Comparison of ENCODE assay signal across 17 mouse cellular contexts in the genomic region with DNA sequence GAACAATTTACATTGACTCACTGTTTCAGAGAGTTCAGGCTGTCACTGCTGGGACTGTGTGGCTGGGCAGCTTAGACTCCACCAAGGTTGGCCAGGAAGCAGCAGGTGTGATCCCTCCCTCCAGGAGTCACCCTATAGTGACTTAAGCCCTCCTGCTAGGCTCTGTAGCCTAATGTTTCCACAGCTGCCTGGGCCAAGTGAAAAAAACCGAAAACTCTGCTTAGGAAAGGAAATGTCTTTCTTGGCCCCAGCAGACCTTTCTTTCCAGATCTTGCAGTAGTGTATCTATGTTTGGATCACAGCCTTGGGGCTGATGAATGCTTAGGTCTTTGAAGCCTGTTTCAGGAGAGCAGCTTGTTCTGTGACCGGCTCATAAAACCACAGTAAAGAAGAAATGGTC. TPM values are rescaled to one million over a fixed set of nuclear protein-coding genes. Genes with fewer than 3 reads are reported as not detected.
DNase-seq lines count a peak whose midpoint lies in the region; ATAC-seq and TF ChIP-seq lines count a peak whose summit lies in the region.
"Had no signal": no experiment of that assay in that cellular context is flagged by ENCODE, and none has a peak within 500 bp of the region (broad histone marks: within the 10 kb centered on the region; RNA-seq: fewer than 3 reads in every experiment).

No protein-coding gene starts in this region.

- no peak overlapping the region for H3ac ChIP-seq in myocyte (ENCODE audit: control insufficient read depth, insufficient read length)

- 38% methylated on average over 2 of the region's 2 CpGs for WGBS in heart, embryonic 12.5 days
- WGBS in heart, adult 2 months = 28% methylated on average over 2 of the region's 2 CpGs
- 40% methylated on average over 2 of the region's 2 CpGs for WGBS in embryonic facial prominence, embryonic 13.5 days

- peaks cover 18% of the 10 kb centered on the region for H3K4me1 ChIP-seq in heart, embryonic 12.5 days (replicated peaks)
- peaks cover 3% of the 10 kb centered on the region for H3K4me1 ChIP-seq in heart, adult 2 months (ENCODE audit: control insufficient read depth, insufficient read depth, low read length)
- H3K4me1 ChIP-seq in embryonic facial prominence, embryonic 13.5 days = peaks cover 13% of the 10 kb centered on the region

- H3K9ac ChIP-seq in heart, embryonic 12.5 days = no peak overlapping the region
- no peak overlapping the region for H3K9ac ChIP-seq in heart, adult 2 months (ENCODE audit: low read depth, low read length)
- H3K9ac ChIP-seq in embryonic facial prominence, embryonic 13.5 days = no peak overlapping the region
- H3K9ac ChIP-seq: liver, embryonic 13.5 days had no signal

- no peak for TF ChIP-seq EP300 in heart, adult 2 months (IDR thresholded peaks at IDR 0.05; ENCODE audit: insufficient read depth, low read depth, low read length)

- no peaks in the 10 kb centered on the region for H3K36me3 ChIP-seq in heart, embryonic 12.5 days
- no peaks in the 10 kb centered on the region for H3K36me3 ChIP-seq in heart, adult 2 months (ENCODE audit: control insufficient read depth, insufficient read depth, low read length)
- no peaks in the 10 kb centered on the region for H3K36me3 ChIP-seq in embryonic facial prominence, embryonic 13.5 days
- H3K36me3 ChIP-seq in myocyte (ENCODE audit: control insufficient read depth, insufficient read depth) = no peaks in the 10 kb centered on the region
- H3K36me3 ChIP-seq: liver, embryonic 13.5 days had no signal

- intact Hi-C loops in heart, adult 2 months (cut with DNase I) = no loop called here

- H3K27me3 ChIP-seq in heart, embryonic 12.5 days (replicated peaks) = no peaks in the 10 kb centered on the region
- no peaks in the 10 kb centered on the region for H3K27me3 ChIP-seq in heart, adult 2 months (ENCODE audit: control insufficient read depth, insufficient read depth, low read length)
- no peaks in the 10 kb centered on the region for H3K27me3 ChIP-seq in embryonic facial prominence, embryonic 13.5 days
- H3K27me3 ChIP-seq in myocyte (ENCODE audit: control insufficient read depth, insufficient read depth, insufficient read length) = no peaks in the 10 kb centered on the region
- H3K27me3 ChIP-seq: liver, embryonic 13.5 days; Patski had no signal

- H3K4me2 ChIP-seq in heart, embryonic 12.5 days = no peak overlapping the region
- no peak overlapping the region for H3K4me2 ChIP-seq in embryonic facial prominence, embryonic 13.5 days
- H3K4me2 ChIP-seq in myocyte (ENCODE audit: low read depth) = peak overlapping the region; percentile 22
- H3K4me2 ChIP-seq: liver, embryonic 13.5 days had no signal

- H3K9me3 ChIP-seq in heart, embryonic 12.5 days (replicated peaks) = peaks cover 3% of the 10 kb centered on the region; the same call in 1 of the 2 replicates
- H3K9me3 ChIP-seq in embryonic facial prominence, embryonic 13.5 days = no peaks in the 10 kb centered on the region
- H3K9me3 ChIP-seq: liver, embryonic 13.5 days had no signal

- TF ChIP-seq POLR2A in heart, adult 2 months (IDR thresholded peaks at IDR 0.05; ENCODE audit: insufficient read depth, low read depth, low read length) = no peak
- no peak for TF ChIP-seq POLR2A in myocyte (IDR thresholded peaks at IDR 0.05; ENCODE audit: insufficient read length, low read depth)

- H3K27ac ChIP-seq in heart, embryonic 12.5 days (ENCODE audit: poor library complexity, severe bottlenecking) = peak overlapping the region; percentile 71
- H3K27ac ChIP-seq in heart, adult 2 months = no peak overlapping the region
- peak overlapping the region; percentile 82 for H3K27ac ChIP-seq in embryonic facial prominence, embryonic 13.5 days
- H3K27ac ChIP-seq: liver, embryonic 13.5 days had no signal

- ATAC-seq in heart, embryonic 12.5 days (ENCODE audit: insufficient number of reproducible peaks, low FRiP score) = no peak; the same call in 1 of the 2 replicates
- no peak for ATAC-seq in embryonic facial prominence, embryonic 13.5 days (ENCODE audit: insufficient number of reproducible peaks, insufficient read depth, low FRiP score, low TSS enrichment, low read depth)

- no peak overlapping the region for H3K4me3 ChIP-seq in heart, embryonic 12.5 days
- no peak overlapping the region for H3K4me3 ChIP-seq in heart, adult 2 months
- no peak overlapping the region for H3K4me3 ChIP-seq in embryonic facial prominence, embryonic 13.5 days
- H3K4me3 ChIP-seq in myocyte = no peak overlapping the region
- H3K4me3 ChIP-seq: liver, embryonic 13.5 days had no signal

- no peaks in the 10 kb centered on the region for H3K79me2 ChIP-seq in heart, adult 2 months (replicated peaks; ENCODE audit: control insufficient read depth, insufficient read depth, low read length)
- no peaks in the 10 kb centered on the region for H3K79me2 ChIP-seq in myocyte (ENCODE audit: control insufficient read depth, insufficient read depth)

- DNase-seq in heart, adult 2 months = no peak
- DNase-seq in kidney, postnatal 10 days = peak; percentile 25
- DNase-seq in kidney, postnatal 25 days = no peak
- DNase-seq in right cerebral cortex, adult 2 months (ENCODE audit: low spot score in 2 of 2) = no peak
- DNase-seq in adipocyte (ENCODE audit: low spot score) = no peak
- DNase-seq: adrenal gland, adult 2 months; cerebellum, adult 11-12 months; kidney, postnatal 36 days; layer of hippocampus, postnatal 36 days; liver, embryonic 13.5 days; right cerebral cortex, postnatal 4 days had no signal

- no peak for TF ChIP-seq CTCF in heart, adult 2 months (IDR thresholded peaks at IDR 0.05)

TF ChIP-seq in myocyte, 11 proteins besides CTCF, POLR2A, EP300 and RAD21:
- TF ChIP-seq TCF3 (IDR thresholded peaks at IDR 0.05; ENCODE audit: insufficient read length, low read depth) = no peak
- TF ChIP-seq E2F4 (IDR thresholded peaks at IDR 0.05; ENCODE audit: insufficient read depth) = no peak
- TF ChIP-seq USF1 (IDR thresholded peaks at IDR 0.05; ENCODE audit: low read depth) = no peak
- no peak for TF ChIP-seq CEBPB (IDR thresholded peaks at IDR 0.05; ENCODE audit: insufficient read depth, poor library complexity, severe bottlenecking)
- TF ChIP-seq SRF (IDR thresholded peaks at IDR 0.05; ENCODE audit: control insufficient read depth, insufficient read length, low read depth) = no peak
- TF ChIP-seq MYOD1 (IDR thresholded peaks at IDR 0.05; ENCODE audit: control insufficient read depth in 1 of 3, insufficient read length in 2 of 3, low read depth in 2 of 3) = no peak
- TF ChIP-seq POLR2AphosphoS2 (IDR thresholded peaks at IDR 0.05; ENCODE audit: insufficient read length, low read depth) = no peak
- TF ChIP-seq TCF12 (IDR thresholded peaks at IDR 0.05; ENCODE audit: insufficient read depth, poor library complexity, severe bottlenecking) = no peak
- no peak for TF ChIP-seq MYOG (IDR thresholded peaks at IDR 0.05; ENCODE audit: control insufficient read depth in 1 of 3, insufficient read depth in 1 of 3, insufficient read length in 2 of 3, low read depth in 2 of 3)
- no peak for TF ChIP-seq REST (IDR thresholded peaks at IDR 0.05; ENCODE audit: insufficient read depth, insufficient read length)
- TF ChIP-seq MAX (IDR thresholded peaks at IDR 0.05; ENCODE audit: low read depth) = no peak

RNA-seq across cellular contexts. Expression of gene Rrm2, which starts 15.4 kb away (rescaled TPM):
- polyA plus RNA-seq in heart, embryonic 12.5 days (2016; fragmentation: Nextera tagmentation; extraction: Ambion mirVana) = 280 and 281 TPM in 2 replicates
- total RNA-seq in heart, adult 2 months (2021) = 1 to 10 TPM; 1.8 to 2.1 TPM
- polyA plus RNA-seq in heart, adult 2 months (2012; rRNA removed) = 0.82 and 1.7 TPM in 2 replicates
- polyA plus RNA-seq in embryonic facial prominence, embryonic 13.5 days (2015; fragmentation: Nextera tagmentation; extraction: Ambion mirVana) = 214 and 235 TPM in 2 replicates
- 73.0 TPM for polyA plus RNA-seq in myocyte (2012; fragmentation: generic; extraction: Trizol)

RNA-seq across cellular contexts. Expression of gene Cys1, which starts 41.8 kb away (rescaled TPM):
- 0.76 and 1.0 TPM in 2 replicates for polyA plus RNA-seq in heart, embryonic 12.5 days (2016; fragmentation: Nextera tagmentation; extraction: Ambion mirVana)
- 1 to 10 TPM; 3.3 to 4.0 TPM for total RNA-seq in heart, adult 2 months (2021)
- 5.6 and 7.4 TPM in 2 replicates for polyA plus RNA-seq in heart, adult 2 months (2012; rRNA removed)
- polyA plus RNA-seq in embryonic facial prominence, embryonic 13.5 days (2015; fragmentation: Nextera tagmentation; extraction: Ambion mirVana) = 3.8 and 4.0 TPM in 2 replicates
- polyA plus RNA-seq in myocyte (2012; fragmentation: generic; extraction: Trizol) = 0.26 TPM
- total RNA-seq: megakaryocyte progenitor cell, adult 5-6 weeks; monocyte, adult 5-6 weeks had no signal

Comparison
In these comparisons a context has a peak if more than half of its experiments do, and no peak if none do; other contexts are left out.
1. RNA of gene Rrm2, which starts 15.4 kb away (polyA plus RNA-seq): 280 to 281 TPM in heart, embryonic 12.5 days, 214 to 235 TPM in embryonic facial prominence, embryonic 13.5 days and 73.0 TPM in myocyte (single experiment); 0.82 to 1.7 TPM in heart, adult 2 months; every median in the first group is over 10 times any median in the second.